Mouse (Mus musculus): ENCODE measurements around the gene Zdhhc12.
A peak's percentile ranks its signal among the peaks of the same experiment; 100 is the strongest.
"Not testable (repeated sequence)": the region's sequence is repeated elsewhere in the genome, so short reads cannot be mapped to it uniquely, and the experiment has no call there.

Gene Zdhhc12

GRCm38 (mm10) chr2:30093471-30094207, at the start of gene Zdhhc12:
Zdhhc12 (minus strand) TSS chr2:30093648.
- peak; percentile 97 for DNase-seq

- DNase-seq: not testable (repeated sequence)
Observed at GRCm38 (mm10) chr2:30140021-30140420, 46.6 kb upstream of the Zdhhc12 start.

DNA sequence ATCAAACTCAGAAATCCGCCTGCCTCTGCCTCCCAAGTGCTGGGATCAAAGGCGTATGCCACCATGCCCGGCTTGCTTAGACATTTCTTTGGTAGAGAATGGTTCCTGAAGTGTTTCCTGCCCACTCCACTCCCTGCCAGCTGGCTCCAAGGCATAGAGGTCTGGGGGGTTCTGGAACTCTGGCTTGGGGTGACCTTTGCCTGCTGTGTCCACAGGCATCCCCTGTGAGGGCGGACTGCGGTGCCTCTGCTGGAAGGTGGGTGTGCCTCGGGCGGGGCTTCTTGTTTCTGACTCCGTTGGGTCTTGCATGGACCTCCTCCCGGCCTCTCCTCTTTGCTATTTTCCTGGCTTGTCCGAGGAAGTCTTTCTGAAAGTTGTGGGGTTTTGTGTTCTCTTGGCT, 43.0 kb upstream of the Zdhhc12 start:
- DNase-seq: no peak

GRCm38 (mm10) chr2:30134928-30135620, 41.6 kb upstream of the Zdhhc12 start:
- DNase-seq: no peak

DNA sequence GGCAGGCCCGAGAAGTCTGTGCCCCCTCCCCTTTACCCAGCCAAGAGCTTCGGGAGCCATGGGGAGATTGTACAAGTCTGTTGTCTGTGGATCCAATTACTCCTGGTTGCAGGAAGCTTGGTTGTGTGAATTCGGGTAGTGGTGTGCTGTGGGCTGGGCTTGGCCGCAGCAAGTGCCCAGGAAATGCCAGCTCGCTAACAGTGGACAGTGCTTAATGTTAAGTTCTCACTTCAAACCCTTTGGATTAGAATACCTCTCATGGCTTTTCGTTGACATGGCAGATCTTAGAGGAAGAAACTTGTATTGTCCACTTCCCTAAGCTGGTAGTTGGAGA, 40.9 kb upstream of the Zdhhc12 start:
- no peak for DNase-seq

GRCm38 (mm10) chr2:30133613-30134377, 40.3 kb upstream of the Zdhhc12 start, which contains the start of gene Tbc1d13:
Tbc1d13 (plus strand) TSS chr2:30133746.
- DNase-seq: peak; percentile 99

DNA sequence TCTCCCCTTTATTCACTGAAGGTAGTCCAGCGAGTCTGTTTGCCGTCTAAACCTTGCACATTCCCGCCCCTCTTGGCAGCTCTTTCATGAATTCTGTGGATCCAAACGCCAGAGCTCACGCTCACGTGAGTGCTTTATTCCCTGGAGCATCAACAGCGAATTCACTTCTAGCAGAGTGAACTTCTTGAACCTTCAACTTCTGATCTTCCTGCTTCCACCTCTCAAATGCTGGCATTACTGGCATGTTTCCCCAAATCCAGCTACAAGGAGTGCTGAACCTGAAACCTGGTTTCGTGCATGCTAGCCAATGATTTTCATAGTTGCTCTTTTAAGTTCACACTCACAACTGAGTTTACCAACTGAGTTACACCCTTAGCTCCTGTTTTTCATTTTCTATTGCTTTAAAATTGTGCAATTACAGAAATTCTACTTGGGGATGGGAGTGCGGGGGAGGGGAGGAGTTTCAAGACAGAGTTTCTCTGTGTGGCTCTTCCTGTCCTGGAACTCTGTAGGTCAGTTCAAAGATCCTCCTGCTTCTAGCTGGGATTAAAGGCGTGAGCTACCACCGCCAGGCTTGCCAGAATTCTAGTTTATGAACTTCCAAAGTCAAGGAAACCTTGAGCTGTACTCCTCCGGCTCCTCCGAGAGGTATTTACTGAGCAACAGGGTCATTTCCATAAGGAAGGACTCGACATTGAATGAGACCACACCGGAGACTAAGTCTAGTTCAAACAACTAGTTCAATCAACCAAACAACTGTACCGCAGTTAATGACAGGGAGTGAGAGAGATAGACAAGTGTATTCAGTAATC, 39.6 kb upstream of the Zdhhc12 start:
- peak; percentile 59 for DNase-seq

DNA sequence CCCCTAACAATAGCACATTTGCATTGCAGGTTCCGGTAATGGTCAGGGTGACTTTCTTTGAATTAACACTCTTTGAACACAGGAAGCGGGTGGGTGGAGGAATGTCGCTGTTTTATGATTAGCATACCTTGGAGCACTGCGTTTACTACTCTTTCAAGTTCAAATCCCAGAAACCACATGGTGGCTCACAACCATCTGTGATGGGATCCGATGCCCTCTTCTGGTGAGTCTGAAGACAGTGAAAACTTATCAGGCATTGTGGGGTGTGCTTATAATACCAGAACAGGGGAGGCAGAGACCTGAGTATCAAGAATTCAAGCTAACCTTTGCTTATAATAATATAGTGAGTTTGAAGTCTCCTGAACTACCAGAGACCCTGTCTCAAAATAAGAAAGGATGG, 37.8 kb upstream of the Zdhhc12 start:
- DNase-seq: not testable (repeated sequence)

- DNase-seq: no peak
Observed at GRCm38 (mm10) chr2:30130156-30130555, 36.7 kb upstream of the Zdhhc12 start.

DNA sequence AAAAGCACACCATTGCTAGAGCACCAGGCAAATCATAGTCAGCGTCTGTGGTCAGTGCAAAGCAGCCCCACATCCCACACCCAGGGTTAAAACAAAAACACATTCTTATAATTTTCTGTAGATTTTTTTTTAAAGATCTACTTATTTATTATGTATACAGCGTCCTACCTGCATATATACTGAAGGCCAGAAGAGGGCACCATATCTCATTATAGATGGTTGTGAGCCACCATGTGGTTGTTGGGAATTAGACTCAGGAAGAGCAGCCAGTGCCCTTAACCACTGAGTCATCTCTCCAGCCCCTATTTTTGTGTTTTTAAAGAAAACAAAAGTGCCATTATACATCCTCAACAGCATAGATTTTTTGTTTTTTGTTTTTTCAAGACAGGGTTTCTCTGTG, 35.3 kb upstream of the Zdhhc12 start:
- peak; percentile 67 for DNase-seq

DNA sequence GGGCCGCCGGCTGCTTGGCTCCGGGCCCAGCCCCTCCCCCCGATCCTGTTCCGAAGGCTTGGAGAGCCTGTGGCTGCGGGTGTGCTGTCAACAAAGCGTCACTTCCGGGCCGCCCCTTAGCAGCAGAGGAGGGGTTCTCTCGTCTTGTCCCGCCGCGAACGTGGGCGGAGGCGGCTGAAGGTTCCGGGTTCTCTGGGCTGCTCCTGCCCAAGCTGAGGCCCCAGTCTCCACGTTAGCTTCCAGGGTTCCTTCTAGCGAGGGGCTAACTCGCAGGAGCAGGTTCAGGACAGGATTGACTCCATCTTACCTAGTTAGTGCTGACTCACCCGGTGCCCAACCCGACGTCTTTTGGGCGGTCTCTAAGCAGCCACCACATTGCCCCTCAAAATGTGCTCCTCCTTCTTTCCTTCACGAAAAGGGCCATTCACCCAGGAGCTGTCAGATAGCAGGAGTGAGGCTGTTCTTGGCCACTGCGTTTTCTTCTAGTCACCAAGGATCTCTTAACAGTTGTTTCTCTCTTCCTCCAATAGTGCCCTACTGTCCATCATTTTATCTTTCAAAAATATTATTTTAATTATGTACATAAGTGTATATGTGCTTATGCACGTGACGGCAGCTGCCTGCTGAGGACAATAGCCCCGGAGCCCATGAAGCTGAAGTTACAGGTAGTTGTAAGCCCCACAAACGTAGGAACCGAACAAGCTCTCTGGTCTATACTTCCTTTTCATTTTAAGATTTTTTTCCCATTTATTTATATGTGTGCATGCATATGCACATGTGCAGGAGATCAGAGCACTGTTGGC, 31.2 kb upstream of the Zdhhc12 start, which contains the start of gene Zer1:
Gene Zer1 (minus strand): TSS at position 114 of the 803 bp plus-strand sequence.
- DNase-seq: peak; percentile 98

DNA sequence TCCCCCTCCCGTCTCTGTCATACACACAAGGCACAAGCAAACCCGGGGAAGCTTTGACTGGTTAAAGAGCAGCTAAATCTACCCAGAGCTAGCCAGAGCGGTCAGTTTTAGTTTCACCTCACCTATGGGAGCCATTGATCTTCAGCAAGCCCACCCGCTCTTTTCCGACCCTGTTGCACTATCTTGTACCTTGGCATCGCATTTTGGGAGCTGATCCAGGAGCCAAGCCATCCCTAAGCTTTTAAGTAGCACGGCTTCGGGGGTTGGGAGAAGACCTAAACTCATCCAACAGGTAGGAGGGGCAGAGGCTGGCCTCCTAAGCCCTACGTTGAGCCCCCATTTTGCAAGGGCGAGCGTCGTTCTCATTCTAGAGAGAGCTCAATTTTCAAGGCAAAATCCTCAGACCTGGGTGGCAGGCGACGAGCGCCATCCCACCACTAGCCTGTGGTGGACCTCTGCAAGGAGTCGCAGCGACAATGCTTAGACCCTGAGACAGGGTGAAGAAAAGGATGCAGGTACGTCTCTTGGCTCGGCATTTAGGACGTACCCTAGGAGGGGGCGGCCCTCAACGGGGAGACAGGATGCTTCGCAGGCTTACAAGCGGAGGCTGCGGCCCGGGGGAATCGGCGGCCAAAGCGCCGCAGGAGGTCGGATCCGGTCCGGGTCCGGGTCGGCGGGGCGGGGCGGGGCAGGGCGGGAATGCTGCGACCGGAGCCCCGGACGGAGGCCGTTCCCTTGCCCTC, 30.5 kb upstream of the Zdhhc12 start:
- DNase-seq: peak; percentile 15

- no peak for DNase-seq
Observed at GRCm38 (mm10) chr2:30122766-30123165, 29.3 kb upstream of the Zdhhc12 start.

DNA sequence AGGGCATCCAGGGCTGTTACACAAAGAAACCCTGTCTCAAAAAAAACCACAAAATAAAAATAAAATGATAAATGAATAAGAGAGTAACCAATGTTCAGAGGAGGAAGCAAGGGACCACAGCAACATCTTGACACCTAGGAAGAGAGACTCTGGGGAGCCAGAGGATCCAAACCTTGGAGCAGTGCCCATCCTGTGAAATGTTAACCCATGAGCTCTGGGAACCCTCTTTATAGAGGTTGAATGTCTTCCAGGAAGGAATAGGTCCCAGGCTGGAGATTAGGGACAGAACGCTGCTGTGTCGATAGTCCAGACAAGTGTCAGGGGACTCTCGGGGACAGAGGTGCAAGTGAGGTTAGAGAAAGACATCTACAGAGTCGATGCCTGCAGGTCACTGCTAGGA, 26.8 kb upstream of the Zdhhc12 start:
- no peak for DNase-seq

DNA sequence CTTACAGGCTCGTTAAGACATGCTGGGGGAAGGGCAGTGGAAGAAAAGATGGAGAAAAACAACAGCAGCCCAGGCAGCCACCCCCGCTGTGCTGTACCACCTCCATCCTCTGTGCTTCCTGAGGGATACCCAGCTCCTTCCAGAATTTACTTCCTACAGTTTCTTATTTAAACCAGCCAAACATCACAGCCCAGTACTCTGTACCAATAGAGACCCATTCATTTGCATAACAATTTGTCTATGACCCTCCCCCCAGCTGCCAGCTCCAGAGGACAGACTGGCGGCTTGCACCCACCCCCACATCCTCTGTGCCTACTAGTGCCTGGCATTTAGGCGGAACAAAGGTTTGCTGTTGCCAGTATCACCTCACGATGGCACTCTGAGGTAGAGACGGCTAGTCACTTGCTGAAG, 26.2 kb upstream of the Zdhhc12 start:
- no peak for DNase-seq

DNA sequence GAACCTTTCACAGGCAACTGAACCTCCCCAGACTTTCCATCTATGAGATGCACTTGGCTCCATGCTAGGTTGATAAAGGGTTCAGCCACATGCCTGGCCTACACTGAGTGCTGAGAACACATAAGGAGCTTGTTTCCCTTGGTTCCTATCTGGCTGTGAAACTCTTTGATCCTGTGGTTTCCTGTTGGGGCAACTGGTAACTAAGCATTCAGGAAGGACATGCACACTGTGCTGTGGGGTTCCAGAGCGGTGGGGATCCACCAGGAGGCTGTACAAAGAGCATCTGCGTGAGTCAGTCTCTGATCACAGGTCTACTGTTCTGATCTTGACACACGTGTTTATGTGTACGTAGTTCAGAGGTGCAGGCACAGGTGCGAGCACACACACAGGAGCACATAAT, 19.1 kb upstream of the Zdhhc12 start:
- no peak for DNase-seq

DNA sequence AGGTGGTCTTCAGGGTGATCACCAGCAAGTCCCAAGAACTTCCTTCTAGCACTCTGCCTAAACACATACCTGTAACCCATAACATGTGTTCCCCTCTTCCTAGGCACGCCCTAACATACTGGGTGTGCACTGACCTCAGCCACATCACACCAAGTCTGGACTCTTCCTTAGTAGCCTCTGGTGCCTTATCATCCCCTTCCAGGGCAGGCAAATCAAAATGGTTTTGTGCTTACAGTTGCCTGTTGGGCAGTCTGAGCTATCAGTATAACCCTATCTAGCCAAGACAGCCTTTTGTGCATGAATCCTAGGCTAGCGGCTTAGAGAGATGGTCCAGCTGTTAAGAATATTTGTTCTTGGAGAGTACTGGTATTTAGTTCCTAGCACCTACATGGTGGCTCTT, 18.1 kb upstream of the Zdhhc12 start:
- no peak for DNase-seq

- DNase-seq: no peak
Observed at GRCm38 (mm10) chr2:30108260-30108659, 14.8 kb upstream of the Zdhhc12 start.

GRCm38 (mm10) chr2:30107646-30108045, 14.2 kb upstream of the Zdhhc12 start:
- no peak for DNase-seq

DNA sequence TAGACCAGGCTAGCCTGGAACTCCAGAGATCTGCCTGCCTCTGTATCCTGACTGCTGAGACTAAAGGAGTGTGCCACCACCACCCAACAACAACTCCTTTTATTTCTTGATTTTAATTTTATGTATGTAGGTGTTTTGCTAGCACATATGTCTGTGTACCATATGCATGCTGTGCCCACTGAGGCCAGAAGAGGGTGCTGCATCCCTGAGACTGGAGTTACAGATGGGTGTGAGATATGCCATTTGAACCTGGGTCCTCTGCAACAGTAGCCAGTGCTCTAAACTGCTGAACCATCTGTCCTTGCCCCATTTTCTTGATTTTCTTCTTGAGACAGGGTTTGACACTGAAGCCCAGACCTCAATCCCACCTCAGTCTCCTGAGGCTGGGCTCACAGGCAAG, 12.9 kb upstream of the Zdhhc12 start:
- DNase-seq: peak; percentile 64

GRCm38 (mm10) chr2:30100214-30100613, 6.8 kb upstream of the Zdhhc12 start:
- DNase-seq: no peak

Data from lung, postnatal 10 days (tissue).